Mouse (Mus musculus): ENCODE results near the gene Ttc34.
A peak's percentile ranks its signal among the peaks of the same experiment; 100 is the strongest.

The Ttc34 gene

GRCm38 (mm10) chr4:154837170-154837569, at the start of gene Ttc34:
Gene Ttc34, plus strand, starts transcription at chr4:154837459.
- DNase-seq = peak; percentile 56 to 62

- no peak for DNase-seq
Measured at GRCm38 (mm10) chr4:154787960-154788702, 49.1 kb upstream of the Ttc34 start.

GRCm38 (mm10) chr4:154791894-154792293, 45.4 kb upstream of the Ttc34 start:
- no peak for DNase-seq

GRCm38 (mm10) chr4:154793499-154793898, 43.8 kb upstream of the Ttc34 start:
- DNase-seq = no peak

GRCm38 (mm10) chr4:154797834-154798233, 39.4 kb upstream of the Ttc34 start:
- peak; percentile 28 to 30 for DNase-seq

GRCm38 (mm10) chr4:154800543-154800942, 36.7 kb upstream of the Ttc34 start:
- no peak for DNase-seq

GRCm38 (mm10) chr4:154802210-154802609, 35.0 kb upstream of the Ttc34 start:
- no peak for DNase-seq

GRCm38 (mm10) chr4:154825662-154826061, 11.6 kb upstream of the Ttc34 start:
- peak; percentile 11 to 17 for DNase-seq

- no peak for DNase-seq
Measured at GRCm38 (mm10) chr4:154826224-154826623, 11.0 kb upstream of the Ttc34 start.

GRCm38 (mm10) chr4:154827181-154827580, 10.1 kb upstream of the Ttc34 start:
- no peak for DNase-seq

- no peak for DNase-seq
Measured at GRCm38 (mm10) chr4:154827861-154828610, 9.2 kb upstream of the Ttc34 start.

- no peak for DNase-seq
Measured at GRCm38 (mm10) chr4:154831915-154832573, 5.2 kb upstream of the Ttc34 start.

- DNase-seq = no peak
Measured at GRCm38 (mm10) chr4:154836183-154836915, 910 bp upstream of the Ttc34 start.

- DNase-seq = no peak
Measured at GRCm38 (mm10) chr4:154838741-154839140, 1.5 kb downstream of the Ttc34 start.

- no peak for DNase-seq
Measured at GRCm38 (mm10) chr4:154839406-154839805, 2.1 kb downstream of the Ttc34 start.

- DNase-seq = no peak
Measured at GRCm38 (mm10) chr4:154852696-154853095, 15.4 kb downstream of the Ttc34 start.

GRCm38 (mm10) chr4:154853881-154854280, 16.6 kb downstream of the Ttc34 start:
- no peak for DNase-seq

GRCm38 (mm10) chr4:154854676-154855345, 17.6 kb downstream of the Ttc34 start:
- DNase-seq = peak in 1 of 2 experiments; percentile 3

- peak; percentile 45 to 46 for DNase-seq
Measured at GRCm38 (mm10) chr4:154855721-154856479, 18.6 kb downstream of the Ttc34 start.

GRCm38 (mm10) chr4:154856480-154856837, 19.2 kb downstream of the Ttc34 start:
- DNase-seq = peak in 1 of 2 experiments; percentile 9

GRCm38 (mm10) chr4:154856882-154857281, 19.6 kb downstream of the Ttc34 start:
- DNase-seq = peak in 1 of 2 experiments; percentile 1
